Mouse (Mus musculus): ENCODE results near the gene Hpn. TPM values are rescaled to one million over a fixed set of nuclear protein-coding genes. Genes with fewer than 3 reads are reported as not detected.

Hpn gene
- polyA plus RNA-seq, 1 experiment from 2014 or later, result 29.0 TPM

GRCm38 (mm10) chr7:31097583-31098248 is 17.4 kb downstream of the Hpn start:
- Histone ChIP-seq H3K4me3 (ENCODE audit: low read depth, low read length) (no peak overlapping the region), H3K27me3 (replicated peaks; ENCODE audit: control insufficient read depth, insufficient read depth, low read length) (no peaks in the 10 kb centered on the region), H3K27ac (ENCODE audit: low read depth) (no peak overlapping the region), H3K4me1 (replicated peaks; ENCODE audit: control insufficient read depth, insufficient read depth, low read length) (no peaks in the 10 kb centered on the region), H3K9ac (ENCODE audit: low read length) (0 out of 2 replicates have a peak overlapping the region, but pooled peaks have one; percentile 1), H3K36me3 (ENCODE audit: control insufficient read depth, insufficient read depth, low read length) (no peaks in the 10 kb centered on the region), H3K4me2 (ENCODE audit: low read length) (peak overlapping the region; percentile 41), H3K9me3 (ENCODE audit: control insufficient read depth, low read length) (no peaks in the 10 kb centered on the region)
- ATAC-seq (replicated peaks; ENCODE audit: low FRiP score, low TSS enrichment, low read depth), result peak; percentile 93
- 47% methylated on average over 20 of the region's 20 CpGs for whole genome bisulfite sequencing
- peak; percentile 92 for DNase-seq (ENCODE audit: low spot score)

- no peak overlapping the region for H3K9ac ChIP-seq (ENCODE audit: low read length)
- no peak overlapping the region for H3K4me3 ChIP-seq (ENCODE audit: low read depth, low read length)
- no peak overlapping the region for H3K4me2 ChIP-seq (ENCODE audit: low read length)
- ATAC-seq (replicated peaks; ENCODE audit: low FRiP score, low TSS enrichment, low read depth), result no peak
- DNase-seq (ENCODE audit: low spot score), result no peak
- no peaks in the 10 kb centered on the region for H3K27me3 ChIP-seq (replicated peaks; ENCODE audit: control insufficient read depth, insufficient read depth, low read length)
- no peaks in the 10 kb centered on the region for H3K4me1 ChIP-seq (replicated peaks; ENCODE audit: control insufficient read depth, insufficient read depth, low read length)
- H3K36me3 ChIP-seq (ENCODE audit: control insufficient read depth, insufficient read depth, low read length), result no peaks in the 10 kb centered on the region
- no peak overlapping the region for H3K27ac ChIP-seq (ENCODE audit: low read depth)
- no peaks in the 10 kb centered on the region for H3K9me3 ChIP-seq (ENCODE audit: control insufficient read depth, low read length)
- 72% methylated on average over 9 of the region's 9 CpGs for WGBS
These were observed 18.1 kb downstream of the Hpn start for GRCm38 (mm10) chr7:31096892-31097564.

- no peak overlapping the region for H3K4me3 ChIP-seq (ENCODE audit: low read depth, low read length)
- no peaks in the 10 kb centered on the region for H3K9me3 ChIP-seq (ENCODE audit: control insufficient read depth, low read length)
- no peak overlapping the region for H3K27ac ChIP-seq (ENCODE audit: low read depth)
- H3K27me3 ChIP-seq (replicated peaks; ENCODE audit: control insufficient read depth, insufficient read depth, low read length), result no peaks in the 10 kb centered on the region
- no peak overlapping the region for H3K9ac ChIP-seq (ENCODE audit: low read length)
- no peak overlapping the region for H3K4me2 ChIP-seq (ENCODE audit: low read length)
- no peaks in the 10 kb centered on the region for H3K4me1 ChIP-seq (replicated peaks; ENCODE audit: control insufficient read depth, insufficient read depth, low read length)
- ATAC-seq (replicated peaks; ENCODE audit: low FRiP score, low TSS enrichment, low read depth) (no peak), DNase-seq (ENCODE audit: low spot score) (no peak)
- H3K36me3 ChIP-seq (ENCODE audit: control insufficient read depth, insufficient read depth, low read length), result no peaks in the 10 kb centered on the region
- WGBS, result 29% methylated on average over 11 of the region's 12 CpGs
These were observed 20.2 kb downstream of the Hpn start for GRCm38 (mm10) chr7:31094774-31095501.

GRCm38 (mm10) chr7:31089721-31090120 is 25.4 kb downstream of the Hpn start:
- H3K4me2 ChIP-seq (ENCODE audit: low read length), result no peak overlapping the region
- ATAC-seq (replicated peaks; ENCODE audit: low FRiP score, low TSS enrichment, low read depth) (no peak), DNase-seq (ENCODE audit: low spot score) (no peak)
- H3K4me1 ChIP-seq (replicated peaks; ENCODE audit: control insufficient read depth, insufficient read depth, low read length), result 0 out of 2 replicates have a peak, but pooled peaks cover 4% of the 10 kb centered on the region
- H3K9me3 ChIP-seq (ENCODE audit: control insufficient read depth, low read length), result no peaks in the 10 kb centered on the region
- no peak overlapping the region for H3K4me3 ChIP-seq (ENCODE audit: low read depth, low read length)
- WGBS, result 75% methylated on average over 2 of the region's 2 CpGs
- no peaks in the 10 kb centered on the region for H3K27me3 ChIP-seq (replicated peaks; ENCODE audit: control insufficient read depth, insufficient read depth, low read length)
- no peak overlapping the region for H3K27ac ChIP-seq (ENCODE audit: low read depth)
- H3K36me3 ChIP-seq (ENCODE audit: control insufficient read depth, insufficient read depth, low read length), result no peaks in the 10 kb centered on the region
- H3K9ac ChIP-seq (ENCODE audit: low read length), result no peak overlapping the region

- Histone ChIP-seq H3K4me2 (ENCODE audit: low read length) (no peak overlapping the region), H3K27ac (ENCODE audit: low read depth) (no peak overlapping the region), H3K4me1 (replicated peaks; ENCODE audit: control insufficient read depth, insufficient read depth, low read length) (peaks cover 10% of the 10 kb centered on the region; the same call in 1 of the 2 replicates), H3K9ac (ENCODE audit: low read length) (no peak overlapping the region), H3K27me3 (replicated peaks; ENCODE audit: control insufficient read depth, insufficient read depth, low read length) (no peaks in the 10 kb centered on the region), H3K4me3 (ENCODE audit: low read depth, low read length) (no peak overlapping the region), H3K36me3 (ENCODE audit: control insufficient read depth, insufficient read depth, low read length) (no peaks in the 10 kb centered on the region), H3K9me3 (ENCODE audit: control insufficient read depth, low read length) (no peaks in the 10 kb centered on the region)
- 78% methylated on average over 3 of the region's 3 CpGs for WGBS
- ATAC-seq (replicated peaks; ENCODE audit: low FRiP score, low TSS enrichment, low read depth) (no peak), DNase-seq (ENCODE audit: low spot score) (no peak)
These were observed 26.9 kb downstream of the Hpn start for GRCm38 (mm10) chr7:31088206-31088605.

GRCm38 (mm10) chr7:31087262-31087661 is 27.8 kb downstream of the Hpn start:
- H3K4me3 ChIP-seq (ENCODE audit: low read depth, low read length), result no peak overlapping the region
- no peaks in the 10 kb centered on the region for H3K36me3 ChIP-seq (ENCODE audit: control insufficient read depth, insufficient read depth, low read length)
- H3K9me3 ChIP-seq (ENCODE audit: control insufficient read depth, low read length), result no peaks in the 10 kb centered on the region
- no peak overlapping the region for H3K27ac ChIP-seq (ENCODE audit: low read depth)
- DNase-seq (ENCODE audit: low spot score) (no peak), ATAC-seq (replicated peaks; ENCODE audit: low FRiP score, low TSS enrichment, low read depth) (no peak)
- peaks cover 10% of the 10 kb centered on the region; the same call in 1 of the 2 replicates for H3K4me1 ChIP-seq (replicated peaks; ENCODE audit: control insufficient read depth, insufficient read depth, low read length)
- no peak overlapping the region for H3K9ac ChIP-seq (ENCODE audit: low read length)
- 53% methylated on average over 2 of the region's 2 CpGs for WGBS
- H3K4me2 ChIP-seq (ENCODE audit: low read length), result no peak overlapping the region
- H3K27me3 ChIP-seq (replicated peaks; ENCODE audit: control insufficient read depth, insufficient read depth, low read length), result no peaks in the 10 kb centered on the region

GRCm38 (mm10) chr7:31086175-31086755 is 28.8 kb downstream of the Hpn start:
- no peak overlapping the region for H3K27ac ChIP-seq (ENCODE audit: low read depth)
- H3K4me1 ChIP-seq (replicated peaks; ENCODE audit: control insufficient read depth, insufficient read depth, low read length), result peaks cover 10% of the 10 kb centered on the region; the same call in 1 of the 2 replicates
- H3K9me3 ChIP-seq (ENCODE audit: control insufficient read depth, low read length), result no peaks in the 10 kb centered on the region
- no peak overlapping the region for H3K4me2 ChIP-seq (ENCODE audit: low read length)
- ATAC-seq (replicated peaks; ENCODE audit: low FRiP score, low TSS enrichment, low read depth) (no peak), DNase-seq (ENCODE audit: low spot score) (no peak)
- H3K36me3 ChIP-seq (ENCODE audit: control insufficient read depth, insufficient read depth, low read length), result no peaks in the 10 kb centered on the region
- no peak overlapping the region for H3K4me3 ChIP-seq (ENCODE audit: low read depth, low read length)
- WGBS, result 89% methylated on average over 9 of the region's 9 CpGs
- no peaks in the 10 kb centered on the region for H3K27me3 ChIP-seq (replicated peaks; ENCODE audit: control insufficient read depth, insufficient read depth, low read length)
- no peak overlapping the region for H3K9ac ChIP-seq (ENCODE audit: low read length)

GRCm38 (mm10) chr7:31085171-31085570 is 29.9 kb downstream of the Hpn start:
- Histone ChIP-seq H3K27me3 (replicated peaks; ENCODE audit: control insufficient read depth, insufficient read depth, low read length) (no peaks in the 10 kb centered on the region), H3K4me2 (ENCODE audit: low read length) (no peak overlapping the region), H3K4me3 (ENCODE audit: low read depth, low read length) (no peak overlapping the region), H3K9me3 (ENCODE audit: control insufficient read depth, low read length) (no peaks in the 10 kb centered on the region), H3K9ac (ENCODE audit: low read length) (no peak overlapping the region), H3K27ac (ENCODE audit: low read depth) (peak overlapping the region; percentile 29; the same call in 1 of the 2 replicates), H3K4me1 (replicated peaks; ENCODE audit: control insufficient read depth, insufficient read depth, low read length) (peaks cover 10% of the 10 kb centered on the region; the same call in 1 of the 2 replicates), H3K36me3 (ENCODE audit: control insufficient read depth, insufficient read depth, low read length) (no peaks in the 10 kb centered on the region)
- ATAC-seq (replicated peaks; ENCODE audit: low FRiP score, low TSS enrichment, low read depth) (peak; percentile 37; the same call in 1 of the 2 replicates), DNase-seq (ENCODE audit: low spot score) (no peak)
- 50% methylated on average over 3 of the region's 3 CpGs for WGBS
